Comparison of ENCODE assay signal across 8 mouse cellular contexts in genomic region chr7:28824941-28825685, GRCm38 (mm10). TPM values are rescaled to one million over a fixed set of nuclear protein-coding genes. Genes with fewer than 3 reads are reported as not detected.
DNase-seq lines count a peak whose midpoint lies in the region; ATAC-seq and TF ChIP-seq lines count a peak whose summit lies in the region.

Gene Ech1, plus strand, starts transcription at chr7:28825217.

- peak within 1 kb of the TSS; percentile 58 for H3K4me2 ChIP-seq in forebrain, postnatal 0 days (ENCODE audit: low read depth)
- H3K4me2 ChIP-seq in lung, embryonic 15.5 days: peak within 1 kb of the TSS; percentile 54

- H3K27ac ChIP-seq in MEL (ENCODE audit: control insufficient read depth, low read depth, low read length): peak within 1 kb of the TSS; percentile 89
- H3K27ac ChIP-seq in cerebellum, adult 2 months (ENCODE audit: insufficient read depth, low read length): peak within 1 kb of the TSS; percentile 73; the same call in 1 of the 2 replicates
- H3K27ac ChIP-seq in forebrain, postnatal 0 days (ENCODE audit: low read depth, low read length): peak within 1 kb of the TSS; percentile 79
- peak within 1 kb of the TSS; percentile 93 for H3K27ac ChIP-seq in lung, embryonic 15.5 days

- H3K9ac ChIP-seq in MEL (ENCODE audit: control insufficient read depth, low read depth, low read length, poor library complexity, severe bottlenecking): peak within 1 kb of the TSS; percentile 97
- H3K9ac ChIP-seq in forebrain, postnatal 0 days: peak within 1 kb of the TSS; percentile 62
- H3K9ac ChIP-seq in lung, embryonic 15.5 days: peak within 1 kb of the TSS; percentile 52

- H3K4me3 ChIP-seq in MEL (ENCODE audit: control insufficient read depth in 1 of 2, insufficient read depth in 1 of 2, low read depth in 2 of 2, low read length in 2 of 2): peak within 1 kb of the TSS; percentile 77 to 85
- peak within 1 kb of the TSS; percentile 99 for H3K4me3 ChIP-seq in cerebellum, adult 2 months (replicated peaks; ENCODE audit: insufficient read depth, low read depth, low read length)
- H3K4me3 ChIP-seq in forebrain, postnatal 0 days (ENCODE audit: low read depth, low read length): peak within 1 kb of the TSS; percentile 55
- H3K4me3 ChIP-seq in lung, embryonic 15.5 days: peak within 1 kb of the TSS; percentile 46

- peak; percentile 45 to 77; a peak in 2 of 4 replicates for TF ChIP-seq POLR2A in MEL (IDR thresholded peaks at IDR 0.05; ENCODE audit: control insufficient read depth in 1 of 2, insufficient read depth in 1 of 2, low read depth in 1 of 2, low read length in 2 of 2, poor library complexity in 1 of 2)
- peak; percentile 58; the same call in 1 of the 2 replicates for TF ChIP-seq POLR2A in cerebellum, adult 2 months (IDR thresholded peaks at IDR 0.05; ENCODE audit: borderline replicate concordance, insufficient read depth, low read length)

- no peaks in the 10 kb centered on the region for H3K9me3 ChIP-seq in MEL (replicated peaks; ENCODE audit: insufficient read depth, low read length)
- H3K9me3 ChIP-seq in forebrain, postnatal 0 days (ENCODE audit: low read length): no peaks in the 10 kb centered on the region
- no peaks in the 10 kb centered on the region for H3K9me3 ChIP-seq in lung, embryonic 15.5 days

- WGBS in cerebellum, adult 2 months: 2% methylated on average over 33 of the region's 33 CpGs
- 3% methylated on average over 33 of the region's 33 CpGs for whole genome bisulfite sequencing in forebrain, postnatal 0 days
- 3% methylated on average over 33 of the region's 33 CpGs for WGBS in lung, embryonic 15.5 days

- no peak for TF ChIP-seq RAD21 in MEL (IDR thresholded peaks at IDR 0.05; ENCODE audit: low read depth, low read length)

- DNase-seq in MEL (ENCODE audit: low read depth, low spot score): peak; percentile 96
- peak; percentile 89 to 90 for DNase-seq in cerebellum, adult 2 months
- DNase-seq in forebrain, postnatal 0 days: peak; percentile 95
- DNase-seq in heart, postnatal 4 days: peak; percentile 94
- DNase-seq in layer of hippocampus, adult 8-10 months (ENCODE audit: low spot score in 2 of 2): peak; percentile 84 to 90
- DNase-seq in ovary, adult 18-20 months (ENCODE audit: low spot score): peak; percentile 89
- peak; percentile 91 for DNase-seq in thymus, postnatal 0 days (ENCODE audit: low spot score)

- no peak for TF ChIP-seq CTCF in MEL (IDR thresholded peaks at IDR 0.05 in 2 of 3, conservative IDR thresholded peaks at IDR 0.05 in 1 of 3; ENCODE audit: control insufficient read depth in 1 of 3, insufficient read depth in 1 of 3, low read depth in 2 of 3, low read length in 3 of 3, poor library complexity in 1 of 3, severe bottlenecking in 1 of 3)
- TF ChIP-seq CTCF in cerebellum, adult 2 months (IDR thresholded peaks at IDR 0.05; ENCODE audit: borderline replicate concordance, insufficient read depth, low read depth, low read length): no peak
- no peak for TF ChIP-seq CTCF in forebrain, postnatal 0 days (IDR thresholded peaks at IDR 0.05; ENCODE audit: low read depth)

- peaks cover 4% of the 10 kb centered on the region for H3K79me2 ChIP-seq in MEL (ENCODE audit: control insufficient read depth, insufficient read depth, low read length, poor library complexity)

- peak; percentile 92 for ATAC-seq in forebrain, postnatal 0 days
- ATAC-seq in lung, embryonic 15.5 days (ENCODE audit: borderline replicate concordance, extremely low read depth, low FRiP score, low TSS enrichment): peak; percentile 79

- H3K27me3 ChIP-seq in MEL (ENCODE audit: control insufficient read depth in 1 of 2, insufficient read depth in 2 of 2, low read length in 2 of 2): no peaks in the 10 kb centered on the region
- H3K27me3 ChIP-seq in cerebellum, adult 2 months (ENCODE audit: control insufficient read depth, insufficient read depth, low read length): no peaks in the 10 kb centered on the region
- H3K27me3 ChIP-seq in forebrain, postnatal 0 days (ENCODE audit: insufficient read depth, low read length): no peaks in the 10 kb centered on the region
- H3K27me3 ChIP-seq in lung, embryonic 15.5 days: no peaks in the 10 kb centered on the region

- TF ChIP-seq EP300 in MEL (IDR thresholded peaks at IDR 0.05; ENCODE audit: low read depth in 1 of 2, low read length in 2 of 2): no peak; a peak in 1 of 4 replicates

- peaks cover 16 to 55% of the 10 kb centered on the region in 2 experiments; a peak in 3 of 4 replicates for H3K36me3 ChIP-seq in MEL (ENCODE audit: control insufficient read depth in 1 of 2, insufficient read depth in 2 of 2, low read length in 2 of 2)
- peaks cover 38% of the 10 kb centered on the region for H3K36me3 ChIP-seq in forebrain, postnatal 0 days (ENCODE audit: insufficient read depth)
- H3K36me3 ChIP-seq in lung, embryonic 15.5 days: peaks cover 39% of the 10 kb centered on the region

- H3K4me1 ChIP-seq in MEL (ENCODE audit: control insufficient read depth in 1 of 2, insufficient read depth in 2 of 2, low read length in 2 of 2): peaks cover 6 to 48% of the 10 kb centered on the region in 2 experiments
- H3K4me1 ChIP-seq in cerebellum, adult 2 months (ENCODE audit: control insufficient read depth, insufficient read depth, low read length): peaks cover 19% of the 10 kb centered on the region
- H3K4me1 ChIP-seq in forebrain, postnatal 0 days (ENCODE audit: insufficient read depth): 0 out of 2 replicates have a peak, but pooled peaks cover 4% of the 10 kb centered on the region
- peaks cover 50% of the 10 kb centered on the region for H3K4me1 ChIP-seq in lung, embryonic 15.5 days

TF ChIP-seq in MEL, 35 proteins besides CTCF, POLR2A, EP300 and RAD21:
- no peak for TF ChIP-seq MAZ (IDR thresholded peaks at IDR 0.05; ENCODE audit: low read depth, low read length)
- 0 out of 2 replicates have a peak, but pooled peaks have one; percentile 56 for TF ChIP-seq MYC (IDR thresholded peaks at IDR 0.05; ENCODE audit: low read depth, low read length)
- no peak for TF ChIP-seq MYB (IDR thresholded peaks at IDR 0.05; ENCODE audit: low read depth, low read length)
- TF ChIP-seq CHD1 (IDR thresholded peaks at IDR 0.05; ENCODE audit: low read depth, low read length): peak; percentile 85; the same call in 1 of the 2 replicates
- peak; percentile 79 for TF ChIP-seq RCOR1 (IDR thresholded peaks at IDR 0.05; ENCODE audit: low read depth, low read length)
- TF ChIP-seq HCFC1 (IDR thresholded peaks at IDR 0.05; ENCODE audit: low read depth, low read length): peak; percentile 96
- peak; percentile 35; the same call in 1 of the 2 replicates for TF ChIP-seq ETS1 (IDR thresholded peaks at IDR 0.05; ENCODE audit: low read depth, low read length)
- no peak for TF ChIP-seq ZC3H11A (IDR thresholded peaks at IDR 0.05; ENCODE audit: low read depth, low read length)
- peak; percentile 69 for TF ChIP-seq TBP (IDR thresholded peaks at IDR 0.05; ENCODE audit: low read depth, low read length)
- TF ChIP-seq ELF1 (IDR thresholded peaks at IDR 0.05; ENCODE audit: low read depth, low read length): no peak
- TF ChIP-seq SIN3A (IDR thresholded peaks at IDR 0.05; ENCODE audit: low read length): peak; percentile 86
- no peak; the same call in 1 of the 2 replicates for TF ChIP-seq KAT2A (conservative IDR thresholded peaks at IDR 0.05; ENCODE audit: low read depth, low read length)
- TF ChIP-seq TCF12 (IDR thresholded peaks at IDR 0.05; ENCODE audit: low read depth, low read length): peak; percentile 62
- peak; percentile 64; the same call in 1 of the 2 replicates for TF ChIP-seq NELFE (IDR thresholded peaks at IDR 0.05; ENCODE audit: low read depth, low read length)
- TF ChIP-seq ZNF384 (IDR thresholded peaks at IDR 0.05; ENCODE audit: low read depth, low read length): peak; percentile 99
- peak; percentile 62 for TF ChIP-seq NRF1 (IDR thresholded peaks at IDR 0.05; ENCODE audit: insufficient read depth, low read depth, low read length, poor library complexity, severe bottlenecking)
- peak; percentile 65; the same call in 1 of the 2 replicates for TF ChIP-seq MXI1 (IDR thresholded peaks at IDR 0.05; ENCODE audit: low read depth, low read length)
- TF ChIP-seq JUND (IDR thresholded peaks at IDR 0.05; ENCODE audit: low read depth, low read length): no peak

RNA-seq across cellular contexts. Expression of gene Ech1, which starts in this region (rescaled TPM):
- total RNA-seq in MEL (2012; rRNA removed): 82.8 and 99.5 TPM in 2 replicates
- 10 to 100 TPM in 1 of 2 experiments, not detected in 1; 74.7 TPM for polyA plus RNA-seq in MEL (2012; ENCODE audit: insufficient read depth in 1 of 2, insufficient read length in 2 of 2, low read depth in 1 of 2, low replicate concordance in 2 of 2, missing spikeins in 1 of 2)
- 106 and 115 TPM in 2 replicates for polyA plus RNA-seq in cerebellum, adult 2 months (2012; rRNA removed)
- 79.6 and 88.3 TPM in 2 replicates for total RNA-seq in forebrain, postnatal 0 days (2014; rRNA removed)
- polyA plus RNA-seq in forebrain, postnatal 0 days (2015; fragmentation: Nextera tagmentation; extraction: Ambion mirVana): 101 and 110 TPM in 2 replicates
- total RNA-seq in heart, postnatal 4 days (2021): 100 to 1,000 TPM; 647 to 783 TPM
- total RNA-seq in layer of hippocampus, adult 8-10 months (2022): 10 to 100 TPM; 64.2 to 77.6 (median 67.7) TPM
- 154 and 162 TPM in 2 replicates for polyA plus RNA-seq in lung, embryonic 15.5 days (2015; fragmentation: Nextera tagmentation; extraction: Ambion mirVana)
- polyA plus RNA-seq in thymus, postnatal 0 days (2015; fragmentation: Nextera tagmentation; extraction: Ambion mirVana): 167 and 184 TPM in 2 replicates

Comparison
In these comparisons a context has a peak if more than half of its experiments do, and no peak if none do; other contexts are left out.
1. Peak in every context shown above with its lines: DNase-seq, ATAC-seq, H3K4me3 ChIP-seq and H3K27ac ChIP-seq.
2. H3K4me3 ChIP-seq: peak in every context shown above with its lines; median percentile 99 in cerebellum, adult 2 months; 81 in MEL; 55 in forebrain, postnatal 0 days; 46 in lung, embryonic 15.5 days.